Mouse (Mus musculus) ES-Bruce4 (cell line): ENCODE data around the gene Stk32b.

Experiments
- CTCF ChIP-seq: IDR thresholded peaks from one replicate; pipeline ENCODE4 v1.8.1; 2011; ENCODE audit warnings: low read depth, low read length
- EP300 ChIP-seq: IDR thresholded peaks from 2 replicates; pipeline ENCODE4 v1.6.1; 2011; ENCODE audit warnings: low read depth, low read length; ENCODE audit not compliant: insufficient read depth

DNA sequence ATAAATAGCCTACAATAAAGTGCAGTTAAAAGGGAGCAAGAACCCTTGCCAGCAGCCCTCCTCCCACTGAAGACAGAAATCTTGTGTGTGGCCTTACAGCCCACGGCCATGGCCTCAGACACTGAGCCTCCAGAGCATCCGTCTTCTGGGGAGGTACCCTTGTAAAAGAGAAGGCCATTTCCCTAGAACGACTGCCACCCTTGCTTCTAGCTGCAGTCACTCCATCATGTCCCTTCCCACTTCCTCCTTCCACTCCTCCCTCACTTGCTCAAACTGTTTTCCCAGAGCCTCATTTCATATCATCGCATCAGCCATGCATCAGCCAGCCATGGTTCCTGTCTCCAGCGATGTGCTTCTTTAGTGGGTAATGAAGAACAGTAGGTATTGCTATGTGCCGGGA, 141.5 kb downstream of the Stk32b start:
- TF ChIP-seq CTCF (no peak), EP300 (no peak)
